8 mouse cellular contexts compared by ENCODE assay signal in the genomic region with DNA sequence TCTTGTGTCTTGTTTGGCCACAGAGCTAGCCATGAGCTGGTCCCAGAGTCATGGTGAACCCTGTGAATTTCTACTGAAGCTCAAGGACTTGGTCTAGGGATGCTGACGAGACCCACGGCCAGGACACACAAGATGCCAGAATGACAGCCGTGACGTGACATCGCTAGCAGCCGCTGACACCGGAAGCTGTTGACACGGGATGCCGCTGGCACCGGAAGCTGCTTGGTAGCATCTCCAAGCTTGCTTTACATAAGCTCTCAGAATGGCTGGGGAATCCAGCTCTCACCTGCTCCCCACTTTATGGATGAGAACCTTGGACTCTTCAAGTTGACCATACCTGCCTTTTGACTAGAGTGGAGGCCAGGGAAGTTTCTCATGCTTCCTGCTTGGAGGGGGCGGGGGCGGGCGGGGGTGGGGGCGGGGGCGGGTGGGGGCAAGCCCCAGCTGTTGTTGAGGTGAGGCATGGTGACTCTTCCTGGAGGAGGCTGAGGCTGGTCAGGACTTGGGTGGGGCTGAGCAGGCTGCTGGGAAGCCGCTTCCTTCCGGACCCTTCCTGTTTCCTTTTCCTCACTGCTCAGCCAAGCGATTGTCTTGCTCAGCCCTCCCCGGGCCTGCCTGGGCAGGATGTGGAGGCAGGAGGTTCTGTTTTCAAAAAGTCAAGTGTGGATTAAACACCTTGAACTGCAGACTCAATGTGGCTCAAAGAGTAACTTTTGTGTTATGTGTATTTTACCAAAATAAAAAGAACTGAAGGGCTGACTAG. TPM values are rescaled to one million over a fixed set of nuclear protein-coding genes. Genes with fewer than 3 reads are reported as not detected.
DNase-seq lines count a peak whose midpoint lies in the region; ATAC-seq lines count a peak whose summit lies in the region.

No protein-coding gene starts in this region.

- no peaks in the 10 kb centered on the region for H3K27me3 ChIP-seq in limb, embryonic 13.5 days
- H3K27me3 ChIP-seq in neural tube, embryonic 15.5 days (replicated peaks): no peaks in the 10 kb centered on the region

- no peak overlapping the region for H3K4me3 ChIP-seq in limb, embryonic 13.5 days
- no peak overlapping the region for H3K4me3 ChIP-seq in neural tube, embryonic 15.5 days (replicated peaks)

- H3K27ac ChIP-seq in limb, embryonic 13.5 days: 0 out of 2 replicates have a peak overlapping the region, but pooled peaks have one; percentile 33
- H3K27ac ChIP-seq in neural tube, embryonic 15.5 days (replicated peaks): peak overlapping the region; percentile 41; the same call in 1 of the 2 replicates

- WGBS in limb, embryonic 13.5 days: 85% methylated on average over 15 of the region's 19 CpGs
- 81% methylated on average over 19 of the region's 19 CpGs for WGBS in neural tube, embryonic 15.5 days

- DNase-seq in CD8-positive naive resting alpha-beta T cell, adult 2 months (ENCODE audit: low read depth in 2 of 2, low spot score in 2 of 2): peak; percentile 35 to 39
- DNase-seq in heart, postnatal 4 days: peak; percentile 65
- DNase-seq in layer of hippocampus, adult 9-11 months: no peak
- no peak for DNase-seq in ovary, postnatal 10 days (ENCODE audit: low spot score)
- no peak for DNase-seq in frontal cortex, postnatal 36 days (ENCODE audit: low spot score in 2 of 2)

- peaks cover 5% of the 10 kb centered on the region; the same call in 1 of the 2 replicates for H3K9me3 ChIP-seq in limb, embryonic 13.5 days
- H3K9me3 ChIP-seq in neural tube, embryonic 15.5 days (replicated peaks): no peaks in the 10 kb centered on the region

- ATAC-seq in activated CD4-positive, CD25-positive, alpha-beta regulatory T cell, adult 4 months: peak; percentile 58
- ATAC-seq in limb, embryonic 13.5 days (ENCODE audit: low FRiP score, low read depth): no peak
- ATAC-seq in neural tube, embryonic 15.5 days (ENCODE audit: low FRiP score): no peak

- H3K4me1 ChIP-seq in limb, embryonic 13.5 days: peaks cover 31% of the 10 kb centered on the region
- H3K4me1 ChIP-seq in neural tube, embryonic 15.5 days: peaks cover 37% of the 10 kb centered on the region

- H3K36me3 ChIP-seq in limb, embryonic 13.5 days: no peaks in the 10 kb centered on the region
- no peaks in the 10 kb centered on the region for H3K36me3 ChIP-seq in neural tube, embryonic 15.5 days

- H3K9ac ChIP-seq in limb, embryonic 13.5 days: no peak overlapping the region
- no peak overlapping the region for H3K9ac ChIP-seq in neural tube, embryonic 15.5 days (replicated peaks)

- H3K4me2 ChIP-seq in limb, embryonic 13.5 days (replicated peaks): no peak overlapping the region
- no peak overlapping the region for H3K4me2 ChIP-seq in neural tube, embryonic 15.5 days

RNA-seq across cellular contexts. Expression of a gene that starts 47.2 kb away (rescaled TPM):
- polyA plus RNA-seq in activated CD4-positive, CD25-positive, alpha-beta regulatory T cell, adult 4 months (2017; shearing (Covaris generic)): 1 to 10 TPM; 1.2 to 2.0 TPM
- total RNA-seq in heart, postnatal 4 days (2021): 1 to 10 TPM; 1.7 to 3.2 TPM
- 1.6 and 1.9 TPM in 2 replicates for polyA plus RNA-seq in limb, embryonic 13.5 days (2015; fragmentation: Nextera tagmentation; extraction: Ambion mirVana)
- 0.31 and 0.83 TPM in 2 replicates for polyA plus RNA-seq in neural tube, embryonic 15.5 days (2015; fragmentation: Nextera tagmentation; extraction: Ambion mirVana)

Comparison
In these comparisons a context has a peak if more than half of its experiments do, and no peak if none do; other contexts are left out.
1. DNase-seq: peak in CD8-positive naive resting alpha-beta T cell, adult 2 months (2 of 2) and heart, postnatal 4 days (single experiment); none in layer of hippocampus, adult 9-11 months (single experiment), ovary, postnatal 10 days (single experiment) and frontal cortex, postnatal 36 days (0 of 2).